Mouse (Mus musculus) hematopoietic stem cell, adult 5-6 weeks (primary cell): Measurements from ENCODE around the gene Rmi2. TPM values are rescaled to one million over a fixed set of nuclear protein-coding genes. Genes with fewer than 3 reads are reported as not detected.

ENCODE experiments used
- ATAC-seq, 2 experiments: fragments of 125-278 bp in 1 of 2; replicated peaks in 1 of 2; 2 replicates each; pipeline ENCODE4 v1.8.0; 2016 to 2017; ENCODE audit warnings: inconsistent platforms in 2 of 2, mild to moderate bottlenecking in 2 of 2, moderate number of reproducible peaks in 2 of 2, low read depth in 1 of 2, moderate TSS enrichment in 1 of 2; ENCODE audit not compliant: low FRiP score in 2 of 2, poor library complexity in 2 of 2, severe bottlenecking in 2 of 2, insufficient read depth in 1 of 2, low TSS enrichment in 1 of 2
- total RNA-seq: library from RNA; stranded (forward); fragments of 172-1452, 232-1000 nt; gene quantifications from 2 replicates; pipeline ENCODE4 v1.2.3, GENCODE M21; 2017

The Rmi2 gene
- total RNA-seq, 1 experiment from 2014 or later: 8.0 TPM

DNA sequence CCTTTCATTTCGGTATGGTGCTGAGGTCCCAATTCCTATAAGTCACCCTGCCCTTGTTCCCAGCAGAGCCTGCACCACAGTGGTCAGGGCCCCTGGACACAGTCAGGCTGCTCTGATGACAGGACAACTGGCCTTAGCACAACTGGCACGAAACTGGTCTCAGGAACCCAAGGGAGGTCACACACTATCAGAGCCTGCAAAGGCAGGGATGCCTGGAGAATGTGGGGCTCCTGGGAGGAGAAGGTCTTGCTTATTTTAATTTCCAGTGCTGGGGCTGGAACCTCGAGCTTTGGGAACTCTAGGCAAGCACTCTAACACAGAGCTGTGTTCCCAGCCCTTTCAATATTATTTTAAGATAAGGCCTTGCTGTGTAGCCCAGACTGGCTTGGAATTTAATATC, 14.9 kb upstream of the Rmi2 start:
- ATAC-seq: no peak

DNA sequence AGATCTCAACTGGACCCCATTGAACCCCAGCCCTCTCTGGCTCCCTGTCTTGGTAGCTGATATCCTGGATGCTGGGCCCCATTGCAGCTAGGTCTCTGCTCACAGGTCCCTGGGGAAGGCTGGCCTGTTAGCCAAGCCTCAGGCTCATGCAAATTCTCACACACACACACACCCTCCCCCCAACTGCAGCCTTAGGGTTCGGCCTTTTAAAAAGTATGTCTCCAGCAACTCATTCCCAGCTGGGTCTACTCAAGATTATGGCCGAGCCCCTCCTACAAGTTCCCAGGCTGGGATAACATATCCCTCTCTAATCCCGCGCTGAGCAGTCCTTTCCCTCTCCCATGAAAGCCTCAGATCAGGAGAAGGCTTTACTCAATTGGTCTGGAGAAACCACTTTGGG, 13.5 kb upstream of the Rmi2 start:
- no peak for ATAC-seq

- no peak for ATAC-seq
Measured at GRCm38 (mm10) chr16:10824536-10824935, 10.3 kb upstream of the Rmi2 start.

- ATAC-seq: no peak
Measured at GRCm38 (mm10) chr16:10825840-10826239, 9.0 kb upstream of the Rmi2 start.

- no peak for ATAC-seq
Measured at GRCm38 (mm10) chr16:10827269-10827668, 7.6 kb upstream of the Rmi2 start.

DNA sequence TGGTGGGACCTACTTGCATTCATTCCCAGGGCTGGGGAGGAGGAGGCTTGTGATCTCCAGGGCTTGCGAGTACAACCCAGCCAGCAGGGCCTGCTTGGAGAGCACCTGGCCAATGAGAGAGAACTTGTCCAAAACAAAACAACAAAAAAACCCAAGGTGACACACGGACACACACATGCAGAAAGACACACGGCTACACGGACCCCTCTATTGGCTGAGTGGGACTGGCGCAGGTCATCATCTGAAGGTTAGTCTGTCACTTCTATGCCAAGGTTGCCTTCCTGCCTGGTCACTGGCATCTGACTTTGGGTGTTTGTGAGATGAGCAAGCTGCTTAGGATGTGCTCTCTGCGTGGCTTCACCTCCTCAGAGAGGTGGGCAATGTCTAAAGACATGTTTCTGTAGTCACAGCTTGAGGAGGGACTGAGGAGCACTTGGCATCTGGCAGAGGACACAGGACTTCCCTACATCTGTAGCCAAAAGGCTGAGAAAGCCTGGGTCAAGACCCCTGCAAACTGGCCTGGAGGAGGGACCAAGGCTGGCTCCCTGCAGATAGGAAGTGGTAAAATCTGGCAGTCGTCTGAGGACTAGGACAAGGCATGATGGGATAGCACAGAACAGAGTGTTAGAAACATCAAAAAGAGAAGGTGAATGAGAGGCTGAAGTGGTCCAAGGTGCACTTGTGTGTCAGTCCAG, 6.9 kb upstream of the Rmi2 start:
- ATAC-seq: 0 out of 4 replicates have a peak, but pooled peaks of 1 of the 2 experiments have one; percentile 27

- ATAC-seq: no peak
Measured at GRCm38 (mm10) chr16:10828461-10828805, 6.4 kb upstream of the Rmi2 start.

- no peak for ATAC-seq
Measured at GRCm38 (mm10) chr16:10834542-10834910, 333 bp upstream of the Rmi2 start.

DNA sequence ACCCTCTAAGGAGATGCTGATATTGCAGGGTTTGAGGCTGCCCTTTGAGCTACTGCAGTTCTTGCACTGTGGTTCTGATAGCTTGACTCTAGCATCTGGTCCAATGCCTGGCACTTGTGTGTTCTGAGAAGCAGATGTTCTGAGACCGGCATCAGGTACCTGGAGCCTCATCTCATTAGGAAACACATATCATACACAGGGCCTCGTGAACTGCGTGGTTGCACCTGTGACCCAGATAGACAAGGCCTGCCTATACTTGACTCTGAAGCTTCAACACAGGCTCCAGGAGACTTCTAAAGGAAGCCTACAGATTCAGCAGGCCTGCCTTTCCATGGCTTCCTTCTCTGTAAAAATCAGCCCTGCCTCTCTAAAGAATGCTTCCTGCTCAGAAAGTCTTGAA, 1.5 kb downstream of the Rmi2 start:
- no peak for ATAC-seq

DNA sequence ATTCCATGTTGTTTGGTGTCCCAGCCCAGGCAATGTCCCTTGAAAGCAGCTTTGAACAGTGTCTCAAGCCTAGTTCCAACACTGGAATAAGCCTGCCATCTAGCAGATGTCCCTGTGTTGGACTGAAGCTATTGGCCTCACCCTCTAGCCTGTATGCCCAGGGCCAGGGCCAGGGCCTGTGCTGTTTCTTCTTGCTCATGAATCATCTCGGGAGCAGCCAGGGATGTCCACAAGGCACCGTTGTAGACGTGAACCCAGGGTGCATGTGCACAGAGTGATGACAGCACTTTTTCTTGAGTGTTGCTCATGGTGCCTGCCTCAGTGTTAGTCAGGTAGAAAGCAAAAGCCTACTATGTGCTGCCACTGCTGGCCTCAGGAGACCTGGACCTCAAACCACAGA, 2.4 kb downstream of the Rmi2 start:
- ATAC-seq: no peak

DNA sequence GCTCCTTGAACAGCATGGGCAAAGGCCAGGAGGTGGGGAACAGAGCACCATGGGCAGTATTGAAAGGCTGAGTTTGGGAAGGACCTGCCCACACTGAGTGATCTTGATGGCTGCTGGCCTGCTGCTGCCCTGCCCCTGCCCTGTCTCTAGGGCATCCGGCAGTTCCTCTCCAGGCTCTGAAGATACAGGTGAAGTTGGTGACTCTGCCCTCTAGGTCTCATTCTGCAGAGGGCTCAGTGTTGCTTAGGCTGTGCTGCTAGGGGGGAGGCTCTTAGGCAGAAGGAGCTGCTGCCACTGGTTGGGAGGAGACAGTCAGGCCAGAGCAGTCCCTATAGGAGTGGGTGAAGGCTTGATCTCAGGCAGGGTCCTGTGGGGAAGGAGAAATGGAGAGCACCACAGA, 3.0 kb downstream of the Rmi2 start:
- ATAC-seq: peak in 1 of 2 experiments; percentile 10; a peak in 1 of 4 replicates

DNA sequence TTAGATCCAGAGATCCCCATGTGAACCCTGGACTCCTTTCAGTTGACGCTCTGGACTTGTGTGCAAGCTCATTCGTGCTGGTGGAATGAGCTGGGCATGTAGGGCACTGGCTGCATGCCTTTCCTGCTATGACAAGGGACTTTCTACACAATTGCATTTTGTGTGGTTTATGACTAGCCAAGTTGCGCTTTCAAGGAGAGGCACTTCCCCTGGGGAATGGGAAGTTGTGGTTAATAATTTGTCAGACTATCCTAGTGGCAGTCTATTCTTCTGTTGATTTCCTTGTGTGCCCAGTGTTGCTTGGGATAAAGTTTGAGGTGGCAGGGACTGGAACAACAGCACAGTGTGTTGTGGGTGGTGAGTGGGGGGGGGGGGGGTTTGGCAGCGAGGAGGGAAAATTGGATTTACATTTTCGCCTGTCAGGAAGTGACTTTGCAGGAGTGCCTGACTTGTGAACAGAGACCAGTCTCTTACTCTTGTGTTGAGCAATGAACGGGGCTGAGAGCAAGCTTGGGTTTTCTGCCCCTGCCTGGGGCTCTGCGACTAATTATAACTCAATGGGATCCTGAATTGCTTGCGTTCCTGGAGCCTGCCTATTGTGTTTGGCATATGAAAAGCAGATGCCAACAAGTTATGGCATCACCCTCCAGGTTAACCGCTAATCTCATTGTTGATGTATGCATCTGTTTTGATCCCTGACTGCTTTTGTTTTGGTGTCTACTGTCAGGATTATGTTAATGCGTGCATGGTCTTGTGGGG, 3.8 kb downstream of the Rmi2 start:
- peak; percentile 65 to 86 for ATAC-seq

- ATAC-seq: no peak
Measured at GRCm38 (mm10) chr16:10840018-10840417, 5.2 kb downstream of the Rmi2 start.

DNA sequence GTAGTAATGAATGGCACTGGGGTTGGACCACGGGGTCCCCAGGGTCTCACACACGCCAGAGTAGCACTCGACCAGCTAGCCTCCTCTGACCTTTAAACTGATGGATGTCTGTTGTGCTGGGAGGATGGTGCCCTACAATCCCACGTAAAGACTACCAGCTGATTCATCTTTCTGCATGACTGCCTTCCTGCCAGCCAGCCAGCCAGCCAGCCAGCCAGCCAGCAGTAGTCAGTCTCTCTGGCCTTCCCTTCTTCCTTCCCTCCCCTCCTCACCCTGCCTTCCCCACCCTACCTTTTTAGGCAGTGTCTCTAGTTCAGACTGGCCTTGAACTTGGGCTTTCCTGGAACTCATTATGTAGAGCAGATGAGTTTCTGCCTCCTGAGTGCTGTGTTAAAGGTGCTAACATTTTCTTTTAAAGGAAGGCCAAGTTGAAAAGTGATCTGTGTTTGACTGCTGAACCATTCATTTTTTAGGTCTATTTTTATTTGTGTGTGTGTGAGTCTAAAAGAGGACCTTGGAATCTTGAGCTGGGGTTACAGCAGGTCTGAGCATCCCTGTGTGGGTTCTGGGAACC, 7.5 kb downstream of the Rmi2 start:
- ATAC-seq: no peak

DNA sequence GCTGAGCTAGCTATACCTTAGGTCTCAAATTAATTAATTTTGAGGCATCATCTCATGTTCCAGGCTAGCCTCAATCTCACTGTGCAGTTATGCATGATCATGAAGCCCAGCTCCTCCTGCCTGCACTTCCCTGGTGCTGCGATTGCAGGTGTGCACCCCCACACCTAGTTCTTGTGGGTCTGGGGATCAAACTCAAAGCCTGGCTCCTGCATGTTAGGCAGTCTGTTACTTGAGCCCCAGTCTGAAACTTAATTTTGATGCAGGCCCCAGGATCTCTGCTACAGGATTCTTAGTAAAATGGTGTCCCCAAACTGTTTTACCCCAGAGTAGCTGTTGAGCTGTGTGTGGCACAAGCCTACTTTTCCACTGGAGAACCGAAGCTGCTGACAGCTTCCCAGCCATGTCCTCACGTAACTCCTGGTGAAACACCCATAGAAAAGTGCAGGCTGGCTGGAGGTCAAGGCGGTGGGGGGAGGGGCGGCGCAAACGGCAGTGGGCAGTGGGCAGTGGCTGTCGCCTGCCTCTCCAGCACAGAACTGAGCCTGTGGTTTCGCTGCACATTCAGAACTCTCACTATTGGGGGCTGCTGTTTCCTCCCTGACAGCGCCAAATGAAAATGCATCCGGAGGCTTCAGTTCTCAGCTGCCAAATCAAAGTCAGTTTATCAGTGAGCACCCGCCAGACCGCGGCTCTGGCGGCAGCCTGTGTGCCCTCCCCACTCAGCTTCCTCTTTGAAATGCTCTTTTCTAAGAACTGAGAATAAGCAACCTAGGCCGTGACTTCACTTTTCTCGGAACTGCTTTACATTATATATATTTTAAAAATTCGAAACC, 8.8 kb downstream of the Rmi2 start:
- peak; percentile 87 to 94 for ATAC-seq

DNA sequence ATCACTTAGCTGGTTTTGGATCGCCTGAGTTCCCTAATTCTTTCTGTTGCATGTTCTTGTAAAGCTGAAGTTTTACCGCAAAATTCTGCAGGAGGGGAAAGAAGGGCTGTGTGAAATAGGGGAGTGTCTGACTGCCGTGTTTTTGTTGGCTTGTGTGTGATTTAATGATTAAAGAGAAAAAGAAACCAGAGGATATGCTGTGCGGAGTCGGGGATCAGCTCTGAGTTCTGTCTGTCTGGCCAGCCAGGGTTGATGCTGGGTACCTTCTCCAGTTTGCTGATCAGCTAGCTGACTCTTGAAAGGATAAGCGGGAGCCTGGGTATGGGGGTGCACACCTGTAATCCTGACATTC, 9.4 kb downstream of the Rmi2 start:
- ATAC-seq: peak; percentile 17 to 30

DNA sequence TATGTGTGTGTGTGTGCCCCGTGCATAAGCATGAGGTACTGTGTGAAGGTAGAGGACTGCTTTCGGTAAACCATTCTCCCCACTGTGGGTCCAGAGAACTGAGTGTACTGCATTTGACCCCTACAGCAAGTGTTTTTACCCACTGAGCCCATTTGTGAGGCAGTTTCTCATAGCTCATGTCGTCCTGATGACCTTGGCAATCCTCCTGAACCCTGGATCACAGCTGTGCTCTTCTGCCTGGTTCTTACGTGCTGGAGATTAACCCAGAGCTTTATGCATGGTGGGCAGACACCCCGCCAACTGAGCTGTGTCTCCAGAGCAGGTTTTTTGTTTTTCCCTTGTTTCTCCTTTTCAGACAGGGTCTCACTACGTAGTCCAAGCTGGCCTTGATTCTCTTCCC, 11.1 kb downstream of the Rmi2 start:
- no peak for ATAC-seq

- ATAC-seq: peak; percentile 61 to 67
Measured at GRCm38 (mm10) chr16:10846503-10846902, 11.6 kb downstream of the Rmi2 start.
